Mouse (Mus musculus): ENCODE measurements around the gene Fbxl8.

DNA sequence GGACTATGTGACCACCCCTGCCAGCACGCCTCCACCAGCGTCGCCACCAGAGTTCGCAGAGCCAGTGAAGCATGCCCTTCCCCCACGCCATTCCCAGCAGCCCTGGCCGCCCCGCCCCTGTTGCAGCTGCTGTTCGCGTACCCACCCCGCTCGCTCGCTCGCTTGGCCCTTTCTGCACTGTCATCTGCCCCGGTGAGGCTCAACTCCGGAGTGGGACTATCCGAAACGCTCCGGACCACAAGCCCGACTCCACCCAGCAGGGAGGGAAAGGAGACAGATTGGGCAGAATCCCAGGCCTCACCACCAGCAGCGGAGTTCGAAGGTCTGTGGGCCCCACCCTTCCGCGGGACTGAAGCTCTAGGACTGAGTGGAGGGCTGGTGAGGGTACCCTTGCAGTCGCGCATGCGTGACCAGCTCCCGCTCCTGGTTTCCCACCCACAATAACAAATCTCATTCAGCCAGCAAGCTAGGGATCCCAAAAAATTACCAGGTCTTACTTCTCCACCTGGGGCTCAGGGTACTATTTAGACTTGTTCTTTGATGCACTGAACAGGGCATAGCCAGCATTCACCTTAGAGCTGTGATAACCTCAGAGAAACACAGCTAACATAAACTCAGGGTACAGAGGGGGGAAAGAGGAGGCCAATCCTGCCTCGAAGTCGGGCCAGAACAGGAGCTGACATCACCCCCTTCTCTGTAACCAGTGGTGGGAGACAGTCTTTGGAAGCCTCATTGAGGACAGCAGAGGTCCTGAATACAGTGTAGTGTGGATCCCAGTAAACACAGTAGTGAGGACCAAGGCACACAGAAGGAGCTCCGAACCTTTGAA is 12.1 kb downstream of the Fbxl8 start:
- TF ChIP-seq GATA1 (IDR thresholded peaks at IDR 0.05; ENCODE audit: low read length) (no peak), TAL1 (IDR thresholded peaks at IDR 0.05; ENCODE audit: low read length) (no peak)

Data from erythroblast, embryonic 14.5 days (primary cell).